Mouse (Mus musculus) c-Kit-negative CD71-positive TER-119-positive erythroid progenitor cells, embryonic 14.5 days (primary cell): ENCODE data around the gene Mcrip2.
"Not testable (repeated sequence)": the region's sequence is repeated elsewhere in the genome, so short reads cannot be mapped to it uniquely, and the experiment has no call there.

Source experiments
- DNase-seq: peaks from one replicate; pipeline ENCODE4 v3.0.0-alpha.2; 2013; ENCODE audit warnings: low read depth, low spot score

Mcrip2 gene

GRCm38 (mm10) chr17:25880913-25881641, 12.5 kb upstream of the Mcrip2 start:
- DNase-seq = no peak

GRCm38 (mm10) chr17:25880196-25880910, 11.8 kb upstream of the Mcrip2 start, which contains the start of gene Wfikkn1:
Gene Wfikkn1, minus strand, starts transcription at chr17:25880858.
- no peak for DNase-seq

GRCm38 (mm10) chr17:25879750-25880149, 11.2 kb upstream of the Mcrip2 start:
- DNase-seq = no peak

GRCm38 (mm10) chr17:25879261-25879660, 10.7 kb upstream of the Mcrip2 start:
- DNase-seq = no peak

GRCm38 (mm10) chr17:25878611-25879180, 10.1 kb upstream of the Mcrip2 start:
- DNase-seq = no peak

- DNase-seq = no peak
Measured at GRCm38 (mm10) chr17:25877741-25878610, 9.4 kb upstream of the Mcrip2 start.

- DNase-seq = no peak
Measured at GRCm38 (mm10) chr17:25877025-25877424, 8.5 kb upstream of the Mcrip2 start.

GRCm38 (mm10) chr17:25876347-25876915, 7.9 kb upstream of the Mcrip2 start:
- no peak for DNase-seq

GRCm38 (mm10) chr17:25875171-25876136, 6.9 kb upstream of the Mcrip2 start:
- peak; percentile 66 for DNase-seq

GRCm38 (mm10) chr17:25874721-25875170, 6.2 kb upstream of the Mcrip2 start, which contains the start of gene Mettl26:
Gene Mettl26, plus strand, starts transcription at chr17:25875074.
- peak; percentile 82 for DNase-seq

- DNase-seq = no peak
Measured at GRCm38 (mm10) chr17:25874148-25874720, 5.7 kb upstream of the Mcrip2 start.

GRCm38 (mm10) chr17:25873405-25874147, 5.0 kb upstream of the Mcrip2 start:
- no peak for DNase-seq

- DNase-seq = no peak
Measured at GRCm38 (mm10) chr17:25872676-25873075, 4.1 kb upstream of the Mcrip2 start.

GRCm38 (mm10) chr17:25871566-25871965, 3.0 kb upstream of the Mcrip2 start:
- not testable (repeated sequence) for DNase-seq

- DNase-seq = no peak
Measured at GRCm38 (mm10) chr17:25869954-25870353, 1.4 kb upstream of the Mcrip2 start.

GRCm38 (mm10) chr17:25869498-25869897, 934 bp upstream of the Mcrip2 start:
- DNase-seq = no peak

- DNase-seq = no peak
Measured at GRCm38 (mm10) chr17:25867836-25868600, 546 bp downstream of the Mcrip2 start.

GRCm38 (mm10) chr17:25867509-25867835, 1.1 kb downstream of the Mcrip2 start:
- DNase-seq = no peak
